ENCODE assay signal across 27 mouse cellular contexts in the genomic region with DNA sequence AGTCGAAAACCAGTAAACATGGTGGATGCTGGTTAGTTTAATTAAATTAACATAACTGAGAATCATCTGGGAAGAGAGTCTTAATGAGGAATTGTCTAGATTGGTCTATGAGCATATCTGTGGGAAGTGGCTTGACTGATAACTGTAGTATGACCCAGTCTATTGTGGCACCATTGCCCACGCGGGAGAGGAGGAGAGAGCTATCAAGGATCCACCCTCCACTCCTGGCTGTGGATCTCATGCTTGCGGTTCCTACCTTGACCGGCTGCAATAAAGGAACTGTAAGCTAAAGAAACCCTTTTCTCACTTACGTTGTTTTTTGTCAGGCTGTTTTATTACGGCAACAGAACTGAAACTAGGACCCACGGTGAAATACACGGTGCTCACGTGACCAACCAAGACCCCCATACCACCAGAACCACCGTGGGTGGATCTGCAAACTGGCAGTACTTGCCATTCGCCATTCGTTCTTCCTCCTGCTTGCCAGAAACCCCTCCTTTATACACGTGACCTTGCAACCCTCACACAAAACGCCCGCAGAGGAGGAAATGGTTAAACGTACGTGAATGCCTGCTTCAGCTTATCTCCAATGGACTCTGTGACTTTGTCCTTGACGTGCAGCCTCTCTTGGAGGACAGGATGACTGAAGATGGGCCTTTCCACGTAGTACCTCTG. TPM values are rescaled to one million over a fixed set of nuclear protein-coding genes. Genes with fewer than 3 reads are reported as not detected.
"Had no signal": no experiment of that assay in that cellular context is flagged by ENCODE, and none has a peak within 500 bp of the region (broad histone marks: within the 10 kb centered on the region; RNA-seq: fewer than 3 reads in every experiment).

No protein-coding gene starts in this region.

- DNase-seq: kidney, postnatal 25 days; layer of hippocampus, adult 9-11 months; left cerebral cortex, postnatal 4 days; liver, postnatal 0 days; lung, embryonic 14.5 days; retina, postnatal 1 day; right cerebral cortex, postnatal 25 days; thymus, adult 18-20 months; thymus, postnatal 36 days had no signal

- H3K27ac ChIP-seq: kidney, postnatal 0 days; layer of hippocampus, adult 2 months; left cerebral cortex, adult 2 months; limb, embryonic 12.5 days; limb, embryonic 15.5 days; liver, embryonic 14.5 days; macrophage; midbrain, embryonic 13.5 days; neural tube, embryonic 13.5 days had no signal

- H3K4me2 ChIP-seq: limb, embryonic 12.5 days; limb, embryonic 15.5 days; liver, embryonic 11.5 days; lung, embryonic 14.5 days; midbrain, embryonic 13.5 days; neural tube, embryonic 13.5 days had no signal

- H3K4me1 ChIP-seq: limb, embryonic 12.5 days; limb, embryonic 15.5 days; midbrain, embryonic 13.5 days; neural tube, embryonic 13.5 days had no signal

- H3K9ac ChIP-seq: limb, embryonic 12.5 days; limb, embryonic 15.5 days; liver, embryonic 14.5 days; liver, postnatal 0 days; lung, embryonic 14.5 days; midbrain, embryonic 13.5 days; neural tube, embryonic 13.5 days had no signal

- H3K9me3 ChIP-seq: limb, embryonic 12.5 days; limb, embryonic 15.5 days; midbrain, embryonic 13.5 days; neural tube, embryonic 13.5 days had no signal

- H3K27me3 ChIP-seq: limb, embryonic 12.5 days; limb, embryonic 15.5 days; midbrain, embryonic 13.5 days; neural tube, embryonic 13.5 days had no signal

- ATAC-seq: liver, postnatal 0 days; lung, postnatal 0 days; midbrain, embryonic 13.5 days; midbrain, embryonic 16.5 days had no signal

- H3K36me3 ChIP-seq: limb, embryonic 12.5 days; limb, embryonic 15.5 days; midbrain, embryonic 13.5 days; neural tube, embryonic 13.5 days had no signal

- H3K4me3 ChIP-seq: layer of hippocampus, adult 2 months; left cerebral cortex, adult 2 months; limb, embryonic 12.5 days; limb, embryonic 15.5 days; midbrain, embryonic 13.5 days; myocyte; neural tube, embryonic 13.5 days had no signal

RNA-seq across cellular contexts. Expression of gene Slc26a5, which starts 18.7 kb away (rescaled TPM):
- polyA plus RNA-seq: kidney, embryonic 14.5 days; kidney, postnatal 0 days; large intestine, adult 2 months; limb, embryonic 15.5 days; liver, embryonic 11.5 days; liver, embryonic 14.5 days; liver, postnatal 0 days; lung, postnatal 0 days; macrophage; myocyte; neural tube, embryonic 13.5 days; spleen, adult 2 months; stomach, embryonic 16.5 days; testis, adult 2 months had no signal
